Mouse (Mus musculus) embryonic facial prominence, embryonic 13.5 days (tissue): ENCODE results near the gene Arhgap27. TPM values are rescaled to one million over a fixed set of nuclear protein-coding genes. Genes with fewer than 3 reads are reported as not detected.

ENCODE experiments used
- ATAC-seq: fragments of 200-750 bp; cut with Nextera tagmentation; 2 replicates; pipeline ENCODE4 v1.8.0; 2017; ENCODE audit warnings: low read depth; ENCODE audit not compliant: insufficient number of reproducible peaks, insufficient read depth, low FRiP score, low TSS enrichment
- H3K27ac ChIP-seq: fragments of 300-500 bp; sonication (generic); 2 replicates; pipeline ENCODE4 v1.5.1; 2015; ENCODE audit warnings: moderate library complexity, mild to moderate bottlenecking, inconsistent platforms
- H3K27me3 ChIP-seq: fragments of 300-500 bp; sonication (generic); 2 replicates; pipeline ENCODE4 v1.6.1; 2015; ENCODE audit warnings: mild to moderate bottlenecking, inconsistent platforms
- H3K36me3 ChIP-seq: fragments of 300-500 bp; sonication (generic); 2 replicates; pipeline ENCODE4 v1.6.1; 2015; ENCODE audit warnings: mild to moderate bottlenecking, inconsistent platforms
- H3K4me1 ChIP-seq: fragments of 300-500 bp; sonication (generic); 2 replicates; pipeline ENCODE4 v1.6.1; 2015; ENCODE audit warnings: inconsistent platforms
- H3K4me2 ChIP-seq: fragments of 300-500 bp; sonication (generic); 2 replicates; pipeline ENCODE4 v1.6.1; 2015; ENCODE audit warnings: moderate library complexity, mild to moderate bottlenecking, inconsistent platforms
- H3K4me3 ChIP-seq: fragments of 300-500 bp; sonication (generic); 2 replicates; pipeline ENCODE4 v1.5.1; 2015; ENCODE audit warnings: mild to moderate bottlenecking, inconsistent platforms
- H3K9ac ChIP-seq: fragments of 300-500 bp; sonication (generic); 2 replicates; pipeline ENCODE4 v1.6.1; 2015; ENCODE audit warnings: mild to moderate bottlenecking, inconsistent platforms
- H3K9me3 ChIP-seq: fragments of 300-500 bp; sonication (generic); 2 replicates; pipeline ENCODE4 v1.6.1; 2016; ENCODE audit warnings: inconsistent platforms
- WGBS: fragments of 180-500 bp; shearing (Covaris S2); methylation state at CpG from one replicate; pipeline ENCODE4 v1.1.7; 2015; ENCODE audit warnings: mixed read lengths; 5-methylcytosine and 5-hydroxymethylcytosine counted together
- polyA plus RNA-seq: library from polyadenylated mRNA; unstranded; fragments of >200 nt; fragmentation: Nextera tagmentation; extraction: Ambion mirVana; gene quantifications from 2 replicates; pipeline ENCODE4 v1.2.1, GENCODE M21; 2015

Arhgap27 gene
- polyA plus RNA-seq, 1 experiment from 2014 or later = 6.8 TPM

- Histone ChIP-seq H3K4me1 (no peaks in the 10 kb centered on the region), H3K9ac (no peak overlapping the region), H3K36me3 (peaks cover 59% of the 10 kb centered on the region), H3K27me3 (no peaks in the 10 kb centered on the region), H3K4me2 (no peak overlapping the region), H3K4me3 (no peak overlapping the region), H3K9me3 (no peaks in the 10 kb centered on the region), H3K27ac (no peak overlapping the region)
- ATAC-seq = no peak
- WGBS = 94% methylated on average over 6 of the region's 6 CpGs
Measured at GRCm38 (mm10) chr11:103378341-103378740, 14.8 kb upstream of the Arhgap27 start.

DNA sequence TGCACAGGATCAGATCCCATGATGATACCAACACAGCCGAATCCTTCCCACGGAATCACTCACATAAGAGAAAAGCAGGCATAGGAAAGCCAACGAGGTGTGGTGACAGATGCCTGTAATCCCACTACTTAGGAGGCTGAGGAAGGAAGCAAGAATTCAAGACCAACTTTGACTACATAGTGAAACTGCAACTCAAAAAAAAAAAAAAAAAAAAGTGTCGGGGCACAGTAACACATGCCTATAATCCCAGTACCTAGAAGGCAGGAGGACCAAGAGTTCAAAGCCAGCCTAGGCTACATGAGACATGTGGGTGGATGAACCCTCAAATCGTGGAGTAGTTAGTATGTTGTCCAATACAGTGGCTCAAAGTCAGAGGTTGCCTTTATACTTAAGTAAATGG is 12.3 kb upstream of the Arhgap27 start:
- no peaks in the 10 kb centered on the region for H3K4me1 ChIP-seq
- no peak overlapping the region for H3K9ac ChIP-seq
- WGBS = 85% methylated on average over 5 of the region's 5 CpGs
- H3K27me3 ChIP-seq = no peaks in the 10 kb centered on the region
- peaks cover 78% of the 10 kb centered on the region for H3K36me3 ChIP-seq
- no peak overlapping the region for H3K27ac ChIP-seq
- H3K4me3 ChIP-seq = no peak overlapping the region
- no peak overlapping the region for H3K4me2 ChIP-seq
- no peak for ATAC-seq
- H3K9me3 ChIP-seq = no peaks in the 10 kb centered on the region

DNA sequence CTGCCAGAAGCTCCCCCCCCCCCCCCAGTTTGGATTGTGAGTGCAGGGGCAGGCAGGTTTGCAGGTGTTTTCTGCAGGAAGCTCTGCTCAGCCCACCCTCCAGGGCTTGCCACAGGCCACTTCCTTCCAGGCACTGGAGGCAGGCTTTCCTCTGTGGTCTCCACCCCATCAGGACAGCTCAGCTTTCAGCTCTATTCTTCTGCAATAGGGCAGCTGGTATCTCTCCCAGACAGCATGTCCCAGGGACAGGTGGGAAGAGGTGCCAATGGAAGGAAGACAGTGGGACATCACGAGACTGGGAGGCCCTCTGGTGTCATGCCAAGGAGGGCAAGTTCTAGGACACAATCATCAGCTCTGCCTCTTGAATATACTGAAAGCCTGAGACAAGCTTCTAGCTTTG is 11.8 kb upstream of the Arhgap27 start:
- H3K36me3 ChIP-seq = peaks cover 81% of the 10 kb centered on the region
- no peaks in the 10 kb centered on the region for H3K4me1 ChIP-seq
- H3K9ac ChIP-seq = no peak overlapping the region
- H3K4me3 ChIP-seq = no peak overlapping the region
- ATAC-seq = no peak
- no peak overlapping the region for H3K4me2 ChIP-seq
- 81% methylated on average over 1 of the region's 1 CpGs for WGBS
- no peaks in the 10 kb centered on the region for H3K27me3 ChIP-seq
- no peaks in the 10 kb centered on the region for H3K9me3 ChIP-seq
- no peak overlapping the region for H3K27ac ChIP-seq

- 92% methylated on average over 9 of the region's 9 CpGs for WGBS
Measured at GRCm38 (mm10) chr11:103373922-103374321, 10.4 kb upstream of the Arhgap27 start.

GRCm38 (mm10) chr11:103372561-103372960 is 9.1 kb upstream of the Arhgap27 start:
- no peak for ATAC-seq
- Histone ChIP-seq H3K4me1 (no peaks in the 10 kb centered on the region), H3K4me3 (no peak overlapping the region), H3K27ac (peak overlapping the region; percentile 33; the same call in 1 of the 2 replicates), H3K27me3 (no peaks in the 10 kb centered on the region), H3K36me3 (peaks cover 73% of the 10 kb centered on the region), H3K9me3 (no peaks in the 10 kb centered on the region), H3K4me2 (no peak overlapping the region), H3K9ac (no peak overlapping the region)
- WGBS = 79% methylated on average over 4 of the region's 4 CpGs

More at GRCm38 (mm10) chr11:103373922-103374321, 10.4 kb upstream of the Arhgap27 start:
- H3K4me3 ChIP-seq = no peak overlapping the region
- H3K4me2 ChIP-seq = no peak overlapping the region
- no peak overlapping the region for H3K27ac ChIP-seq
- peaks cover 80% of the 10 kb centered on the region for H3K36me3 ChIP-seq
- H3K27me3 ChIP-seq = no peaks in the 10 kb centered on the region
- no peaks in the 10 kb centered on the region for H3K9me3 ChIP-seq
- H3K9ac ChIP-seq = no peak overlapping the region
- ATAC-seq = no peak
- H3K4me1 ChIP-seq = no peaks in the 10 kb centered on the region

DNA sequence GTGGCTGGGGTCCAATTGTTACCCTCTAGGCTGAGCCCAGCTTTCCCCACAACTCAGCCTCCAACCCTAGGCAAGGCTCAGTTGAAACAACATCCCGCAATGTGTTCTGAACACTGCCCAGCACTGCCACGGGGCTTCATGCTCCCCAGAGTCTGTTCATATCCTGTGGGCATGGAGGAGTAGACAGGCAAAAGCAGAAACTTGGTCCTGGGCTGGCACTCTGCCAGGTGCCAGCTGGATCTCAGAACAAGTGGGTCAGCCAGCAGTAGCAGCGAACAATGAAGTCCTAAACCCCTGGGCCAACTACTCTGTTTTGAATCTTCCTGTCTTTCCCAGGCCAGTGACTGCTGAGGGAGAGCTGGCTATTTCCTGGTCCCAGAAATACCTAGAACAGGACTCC is 8.6 kb upstream of the Arhgap27 start:
- ATAC-seq = no peak
- no peak overlapping the region for H3K9ac ChIP-seq
- H3K36me3 ChIP-seq = peaks cover 73% of the 10 kb centered on the region
- WGBS = 66% methylated on average over 3 of the region's 3 CpGs
- H3K4me2 ChIP-seq = no peak overlapping the region
- H3K4me3 ChIP-seq = no peak overlapping the region
- peak overlapping the region; percentile 51; the same call in 1 of the 2 replicates for H3K27ac ChIP-seq
- H3K9me3 ChIP-seq = no peaks in the 10 kb centered on the region
- no peaks in the 10 kb centered on the region for H3K27me3 ChIP-seq
- no peaks in the 10 kb centered on the region for H3K4me1 ChIP-seq

DNA sequence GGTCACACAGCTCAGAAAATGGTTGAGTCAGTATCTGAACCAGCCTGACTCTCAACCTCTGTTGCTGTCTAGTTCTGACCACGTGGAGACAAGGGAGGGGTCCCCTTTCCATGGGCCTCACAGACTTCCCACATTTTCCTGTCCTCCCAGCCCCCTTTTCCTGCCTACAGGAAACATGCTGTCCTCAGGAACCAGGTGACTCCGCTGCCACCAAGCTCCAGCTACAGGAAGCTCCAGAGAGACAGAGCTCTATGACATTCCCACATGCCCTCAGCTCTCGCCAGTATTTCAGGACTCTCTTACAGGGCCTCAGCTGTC is 7.7 kb upstream of the Arhgap27 start:
- H3K4me3 ChIP-seq = no peak overlapping the region

DNA sequence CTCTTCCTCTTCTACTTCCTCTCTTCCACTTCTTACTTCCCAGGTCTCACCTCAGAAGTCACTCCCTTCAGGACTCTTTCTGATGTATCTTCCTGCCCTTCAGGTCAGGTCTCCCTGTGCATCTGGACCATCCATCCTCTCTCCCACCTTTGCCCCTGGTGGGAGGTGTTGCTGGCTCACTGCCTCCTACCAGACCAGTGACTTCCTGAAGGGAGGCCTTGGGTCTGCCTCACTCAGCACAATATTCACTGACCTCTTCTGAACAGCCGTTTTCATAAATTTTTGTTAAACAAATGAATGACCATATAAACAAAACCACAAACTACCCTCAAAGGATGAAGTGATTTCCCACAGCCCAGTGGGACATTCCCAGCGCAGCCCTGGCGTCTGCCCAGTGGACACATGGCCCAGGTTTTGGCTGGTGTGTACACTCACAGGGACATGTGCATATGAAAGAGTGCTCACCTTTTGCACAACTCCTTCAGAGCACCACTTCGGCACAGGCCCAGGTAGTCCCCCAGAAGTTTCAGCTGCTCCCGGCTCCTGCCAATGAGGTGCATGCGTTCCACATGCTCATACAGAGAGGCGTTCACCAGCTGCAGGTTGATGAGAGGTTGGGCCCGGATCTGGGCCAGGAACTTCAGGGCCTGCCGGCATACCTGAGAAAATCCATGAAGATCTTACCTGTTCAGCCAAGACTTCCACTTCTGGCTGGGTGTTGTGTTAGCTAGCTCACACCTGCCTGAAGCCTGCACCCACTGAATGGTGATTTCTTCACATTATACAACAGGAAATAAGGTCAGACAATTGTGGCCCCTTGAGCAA is 7.1 kb upstream of the Arhgap27 start:
- WGBS = 93% methylated on average over 9 of the region's 9 CpGs
- Histone ChIP-seq H3K9me3 (no peaks in the 10 kb centered on the region), H3K4me1 (no peaks in the 10 kb centered on the region), H3K4me2 (no peak overlapping the region), H3K27ac (0 out of 2 replicates have a peak overlapping the region, but pooled peaks have one; percentile 34), H3K4me3 (no peak overlapping the region), H3K36me3 (peaks cover 73% of the 10 kb centered on the region), H3K27me3 (peaks cover 5% of the 10 kb centered on the region), H3K9ac (no peak overlapping the region)
- ATAC-seq = no peak

More for the DNA sequence above, 7.7 kb upstream of the Arhgap27 start:
- ATAC-seq = no peak
- Histone ChIP-seq H3K4me2 (no peak overlapping the region), H3K9me3 (no peaks in the 10 kb centered on the region), H3K4me1 (no peaks in the 10 kb centered on the region), H3K9ac (no peak overlapping the region), H3K27me3 (no peaks in the 10 kb centered on the region), H3K27ac (peak overlapping the region; percentile 51; the same call in 1 of the 2 replicates), H3K36me3 (peaks cover 72% of the 10 kb centered on the region)
- 72% methylated on average over 3 of the region's 3 CpGs for WGBS

- peaks cover 45% of the 10 kb centered on the region for H3K36me3 ChIP-seq
- 90% methylated on average over 4 of the region's 4 CpGs for WGBS
- H3K27me3 ChIP-seq = peaks cover 56% of the 10 kb centered on the region
Measured at GRCm38 (mm10) chr11:103365530-103365929, 2.0 kb upstream of the Arhgap27 start.

DNA sequence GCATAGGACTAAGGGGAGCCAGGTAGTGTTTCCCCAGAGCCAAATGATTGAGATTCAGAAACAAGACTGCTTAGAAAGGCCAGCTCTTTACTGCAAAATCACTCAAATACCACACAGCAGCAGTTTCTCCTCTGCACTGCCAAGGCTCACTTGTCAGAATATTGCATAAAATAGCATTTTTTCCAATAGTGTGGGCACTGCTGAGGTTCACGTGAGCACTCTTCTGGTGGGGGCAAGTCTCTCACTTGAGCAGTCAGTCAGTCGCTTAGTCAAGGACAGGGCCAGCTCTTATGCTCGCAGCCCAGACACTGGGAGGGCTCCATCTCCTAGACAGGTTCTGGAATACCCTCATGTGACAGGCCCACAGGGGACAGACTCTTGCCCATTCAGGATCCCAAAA is 1.5 kb upstream of the Arhgap27 start:
- no peak for ATAC-seq
- Histone ChIP-seq H3K36me3 (peaks cover 40% of the 10 kb centered on the region), H3K27me3 (peaks cover 61% of the 10 kb centered on the region), H3K4me3 (no peak overlapping the region), H3K9me3 (no peaks in the 10 kb centered on the region), H3K27ac (no peak overlapping the region), H3K4me1 (peaks cover 32% of the 10 kb centered on the region), H3K9ac (0 out of 2 replicates have a peak overlapping the region, but pooled peaks have one; percentile 21), H3K4me2 (no peak overlapping the region)
- 76% methylated on average over 3 of the region's 3 CpGs for WGBS

More at GRCm38 (mm10) chr11:103365530-103365929, 2.0 kb upstream of the Arhgap27 start:
- peaks cover 29% of the 10 kb centered on the region for H3K4me1 ChIP-seq
- no peaks in the 10 kb centered on the region for H3K9me3 ChIP-seq
- H3K4me3 ChIP-seq = no peak overlapping the region
- no peak for ATAC-seq
- no peak overlapping the region for H3K4me2 ChIP-seq
- H3K9ac ChIP-seq = no peak overlapping the region
- H3K27ac ChIP-seq = no peak overlapping the region

GRCm38 (mm10) chr11:103364335-103364734 is 843 bp upstream of the Arhgap27 start:
- no peak for ATAC-seq
- H3K36me3 ChIP-seq = peaks cover 34% of the 10 kb centered on the region
- peak overlapping the region; percentile 78; the same call in 1 of the 2 replicates for H3K4me2 ChIP-seq
- peaks cover 37% of the 10 kb centered on the region for H3K4me1 ChIP-seq
- H3K9me3 ChIP-seq = no peaks in the 10 kb centered on the region
- peak overlapping the region; percentile 28; the same call in 1 of the 2 replicates for H3K27ac ChIP-seq
- no peak overlapping the region for H3K4me3 ChIP-seq
- H3K27me3 ChIP-seq = peaks cover 68% of the 10 kb centered on the region
- 33% methylated on average over 5 of the region's 5 CpGs for WGBS
- no peak overlapping the region for H3K9ac ChIP-seq

GRCm38 (mm10) chr11:103362521-103363181 is 841 bp downstream of the Arhgap27 start:
- H3K36me3 ChIP-seq = peaks cover 24% of the 10 kb centered on the region
- peak overlapping the region; percentile 66 for H3K9ac ChIP-seq
- peaks cover 47% of the 10 kb centered on the region for H3K4me1 ChIP-seq
- under 1% methylated on average over 33 of the region's 33 CpGs for WGBS
- H3K4me2 ChIP-seq = peak overlapping the region; percentile 78
- no peak for ATAC-seq
- H3K27ac ChIP-seq = peak overlapping the region; percentile 78
- no peaks in the 10 kb centered on the region for H3K9me3 ChIP-seq
- H3K27me3 ChIP-seq = peaks cover 81% of the 10 kb centered on the region
- H3K4me3 ChIP-seq = peak overlapping the region; percentile 55
